Mouse (Mus musculus) liver, embryonic 14.5 days (tissue): ENCODE measurements around the gene Gm17555.

Source experiments
- CTCF ChIP-seq: IDR thresholded peaks from 2 replicates; pipeline ENCODE4 v1.5.1; 2016; ENCODE audit warnings: antibody characterized with exemption, low read depth, control low read depth
- EP300 ChIP-seq: IDR thresholded peaks from 2 replicates; pipeline ENCODE4 v1.6.1; 2016; ENCODE audit warnings: antibody characterized with exemption, low read depth

GRCm38 (mm10) chr2:126166335-126166734 lies 48.6 kb upstream of the Gm17555 start:
- TF ChIP-seq CTCF (no peak), EP300 (no peak)
